Mouse (Mus musculus) ZHBTc4 (cell line): ENCODE results near the gene Fndc7.
A peak's percentile ranks its signal among the peaks of the same experiment; 100 is the strongest.
"Not testable (repeated sequence)": the region's sequence is repeated elsewhere in the genome, so short reads cannot be mapped to it uniquely, and the experiment has no call there.

Source experiments
- DNase-seq: peaks from one replicate; pipeline ENCODE4 v3.0.0-alpha.2; 2011; ENCODE audit warnings: low read depth, low spot score

The Fndc7 gene

GRCm38 (mm10) chr3:108855864-108856263, 33.9 kb downstream of the Fndc7 start:
- no peak for DNase-seq

DNA sequence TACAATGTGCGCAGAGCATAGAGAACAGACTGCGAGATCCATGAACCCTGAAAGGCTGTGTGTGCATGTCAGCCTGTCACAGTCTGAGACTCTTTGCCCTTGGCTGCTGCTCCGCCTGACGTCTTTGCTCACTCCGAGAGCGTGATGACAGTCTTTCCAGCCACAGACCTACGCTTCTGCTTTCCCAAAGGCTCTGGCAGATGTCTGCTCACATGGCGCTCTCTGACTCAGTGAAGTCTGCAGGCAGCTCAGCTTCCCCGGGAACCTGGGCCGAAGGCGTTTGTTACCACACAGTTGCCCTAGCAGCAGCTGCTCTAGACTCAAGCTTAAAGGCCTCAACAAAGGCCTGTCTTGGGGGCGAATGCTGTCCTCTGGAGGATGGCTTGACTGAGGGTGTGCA, 34.4 kb downstream of the Fndc7 start:
- DNase-seq = peak; percentile 39

DNA sequence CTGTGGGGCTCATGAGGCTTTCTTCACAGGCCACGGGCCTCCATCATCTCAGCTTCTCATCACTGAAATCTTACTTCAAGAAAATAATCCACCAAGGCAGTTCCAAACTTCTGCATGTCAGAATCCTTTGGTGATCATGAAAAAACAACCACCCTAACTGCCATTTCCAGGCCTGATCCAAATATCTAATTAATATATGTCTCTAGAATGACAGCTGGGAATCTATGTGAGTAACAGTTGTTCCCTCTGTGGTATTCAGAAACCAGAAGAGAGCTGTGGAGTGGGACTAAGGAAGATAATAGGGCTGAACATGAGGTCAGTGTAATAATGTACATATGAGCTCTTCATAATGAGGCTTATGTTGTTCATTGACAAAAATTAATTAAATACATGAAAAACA, 36.5 kb downstream of the Fndc7 start:
- no peak for DNase-seq

DNA sequence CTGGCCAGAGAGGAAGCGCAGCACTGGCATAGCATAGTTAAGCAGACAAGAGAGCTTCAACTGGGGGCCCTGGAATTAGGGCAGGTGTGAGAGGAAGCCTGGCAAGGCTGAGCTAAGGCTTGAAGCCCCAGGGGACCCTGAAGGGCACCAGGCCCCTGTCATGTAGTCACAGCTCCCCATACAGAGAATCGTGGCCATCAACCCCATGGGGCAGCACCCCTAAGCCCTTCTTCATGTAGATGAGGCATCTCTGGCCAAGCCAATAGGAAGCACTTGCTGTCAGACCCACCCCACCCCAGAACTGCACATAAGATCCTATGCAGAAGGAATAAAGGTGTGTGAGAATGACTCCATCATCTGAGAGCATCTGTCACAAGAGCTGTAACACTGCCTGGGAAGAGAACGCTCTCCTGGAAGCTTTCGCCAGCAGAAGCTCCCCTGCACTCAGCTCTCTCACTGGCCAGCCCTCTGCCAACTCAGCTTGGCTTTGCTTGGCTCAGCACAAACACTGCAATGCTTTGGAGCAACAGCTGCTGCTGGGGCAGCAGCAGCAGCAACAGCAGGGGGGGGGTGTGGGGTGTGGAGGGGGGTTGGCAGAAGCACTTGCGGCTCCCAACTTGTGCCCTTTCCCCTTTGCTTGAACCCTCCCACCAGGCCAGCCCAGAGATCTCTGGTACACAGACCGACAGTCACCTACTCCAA, 37.7 kb downstream of the Fndc7 start:
- DNase-seq = no peak

DNA sequence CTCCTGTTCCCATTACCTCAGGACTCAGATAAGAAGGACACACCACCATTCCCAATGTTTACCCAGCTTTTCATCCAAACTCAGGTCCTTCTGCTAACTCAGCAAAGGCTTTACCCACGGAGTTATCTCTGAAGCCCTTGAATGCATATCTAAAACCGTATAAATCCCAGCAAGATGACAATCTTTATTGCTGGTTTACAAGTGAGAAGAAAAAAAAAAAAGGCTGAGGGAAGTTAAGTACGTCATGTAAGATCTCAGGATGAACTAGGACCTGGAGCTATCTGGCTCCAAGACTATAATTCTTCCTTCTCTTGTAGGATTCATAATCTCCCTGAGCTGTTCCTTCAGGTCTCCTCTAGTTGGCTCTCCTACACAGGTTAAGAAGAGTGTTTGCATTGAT, 38.3 kb downstream of the Fndc7 start:
- no peak for DNase-seq

DNA sequence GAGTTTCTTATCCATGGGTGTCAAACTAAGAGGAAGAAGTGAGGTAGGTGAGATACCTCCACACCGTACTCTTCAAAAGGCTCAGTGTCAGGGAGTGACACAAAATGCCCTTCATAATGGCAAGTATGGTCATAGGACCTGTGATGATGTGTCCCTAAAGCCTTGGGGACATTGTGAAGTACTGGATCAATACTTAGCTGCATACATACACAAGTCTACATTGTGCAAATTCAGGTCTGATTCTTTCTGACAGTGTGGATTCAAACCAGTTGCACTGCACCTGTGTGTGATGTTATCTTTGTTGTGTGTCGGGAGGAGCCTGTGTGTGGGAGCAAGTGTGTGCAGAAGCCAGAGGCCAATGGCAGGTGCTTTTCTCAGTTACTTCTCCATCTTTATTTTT, 38.7 kb downstream of the Fndc7 start:
- no peak for DNase-seq

DNA sequence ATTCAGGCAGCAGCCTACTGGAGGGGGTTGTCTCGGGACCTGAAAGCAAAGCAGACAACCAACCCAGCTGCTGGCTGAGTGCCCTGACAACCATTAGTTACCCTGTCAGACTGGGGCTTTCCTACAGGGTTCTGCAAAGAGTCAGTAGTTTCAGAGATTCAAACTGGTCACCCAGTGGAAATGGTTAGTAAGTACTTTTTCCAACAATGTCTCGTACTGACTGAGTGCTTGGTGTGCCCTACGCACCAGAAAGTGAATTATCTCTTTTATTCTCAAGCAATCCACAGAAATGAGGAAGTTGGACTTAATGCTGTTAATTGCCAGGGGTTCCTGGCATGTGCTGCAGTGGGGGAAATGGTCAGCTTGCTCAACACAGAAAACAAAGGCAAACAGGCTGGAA, 39.3 kb downstream of the Fndc7 start:
- no peak for DNase-seq

- no peak for DNase-seq
Observed at GRCm38 (mm10) chr3:108846616-108847015, 43.2 kb downstream of the Fndc7 start.

DNA sequence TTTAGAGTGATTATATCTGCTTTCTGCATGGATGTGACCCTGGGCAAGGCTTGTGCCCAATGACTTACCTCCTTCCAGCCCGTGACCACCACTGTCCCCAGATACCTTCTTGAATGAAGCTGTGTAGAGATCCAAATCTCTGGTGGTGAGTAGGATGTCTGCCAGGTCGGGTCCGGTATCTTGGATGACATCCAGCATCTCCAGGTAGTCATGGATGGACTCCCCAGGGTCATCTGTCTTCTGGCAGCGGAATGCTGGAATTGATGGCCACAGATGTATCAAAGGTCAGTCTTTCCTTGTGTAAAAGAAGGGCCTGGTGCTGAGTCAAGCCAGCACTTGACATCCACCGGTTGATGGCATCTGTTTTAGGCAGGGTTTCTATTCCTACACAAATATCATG, 45.3 kb downstream of the Fndc7 start:
- DNase-seq = no peak

DNA sequence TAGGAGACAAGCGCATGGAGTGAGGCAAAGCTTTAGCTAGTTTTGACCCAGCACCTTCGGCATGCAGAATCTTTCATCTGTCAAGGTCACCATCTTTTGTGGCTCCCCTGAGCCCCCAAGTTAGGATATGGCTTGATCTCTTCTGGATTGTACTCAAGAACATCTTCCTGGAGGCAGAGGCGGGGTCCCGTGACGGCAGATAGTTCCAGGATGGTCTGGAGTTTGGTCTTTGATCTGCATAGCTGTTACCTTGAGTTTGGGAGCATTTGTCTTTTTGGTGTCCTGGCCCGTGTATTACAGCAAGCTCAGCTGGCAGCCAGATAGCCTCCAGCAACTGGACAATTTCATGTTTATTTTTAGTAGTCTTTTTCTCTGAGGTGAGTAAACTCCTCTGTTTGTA, 45.8 kb downstream of the Fndc7 start:
- DNase-seq = no peak

DNA sequence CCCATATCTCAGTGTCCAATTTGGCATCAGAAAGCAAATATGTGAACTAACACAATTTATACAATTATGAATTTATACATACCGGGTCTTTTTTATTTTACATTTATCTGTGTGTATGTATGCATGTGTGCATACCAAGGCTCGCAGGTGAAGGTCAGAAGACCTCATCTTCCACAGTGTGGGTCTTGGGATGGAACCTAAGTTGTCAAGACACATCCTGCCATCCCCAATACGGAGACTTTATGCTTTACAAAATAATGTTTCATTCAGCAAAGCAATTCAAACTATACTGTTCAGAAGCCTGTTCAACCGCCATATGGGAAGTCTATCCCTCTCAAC, 49.1 kb downstream of the Fndc7 start:
- DNase-seq = no peak

DNA sequence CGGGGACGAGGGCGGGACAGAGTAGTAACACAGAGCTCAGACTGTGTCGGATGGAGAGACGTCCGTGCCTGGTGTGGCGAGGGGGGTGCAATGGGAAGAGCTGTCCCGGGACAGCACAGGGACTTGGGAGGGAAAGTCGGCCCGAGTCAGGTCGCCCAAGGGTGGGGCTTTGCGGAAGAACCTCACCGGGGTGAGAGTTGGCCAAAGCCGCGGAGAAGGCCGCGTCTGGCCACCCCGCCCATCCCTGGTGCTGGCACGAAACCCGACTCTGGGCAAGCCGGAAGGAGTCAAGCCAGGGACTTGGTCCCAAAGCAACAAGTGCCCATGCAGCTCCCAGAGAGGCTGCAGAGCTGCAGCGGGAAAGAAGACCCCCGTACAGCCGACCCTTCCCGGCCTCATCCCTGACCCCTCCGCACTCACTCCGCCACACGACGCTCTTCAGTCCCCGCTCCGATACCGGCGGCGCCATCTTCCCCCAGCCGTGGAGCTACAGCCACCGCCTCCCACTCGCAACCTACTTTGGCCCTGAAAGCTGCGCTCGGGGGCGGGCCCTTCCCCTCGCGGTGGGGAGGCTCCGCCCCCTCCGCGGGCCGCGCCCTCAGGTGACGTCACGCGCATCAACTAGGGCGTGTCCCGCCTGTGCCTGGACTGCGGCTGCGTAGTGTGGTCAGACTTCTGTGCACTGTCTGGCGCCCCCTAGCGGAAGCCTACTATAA, 49.6 kb downstream of the Fndc7 start, which contains the start of gene Stxbp3:
Stxbp3 (minus strand) TSS at position 527 of the 716 bp plus-strand sequence.
- DNase-seq = peak; percentile 98

GRCm38 (mm10) chr3:108839647-108839999, 50.2 kb downstream of the Fndc7 start:
- no peak for DNase-seq

DNA sequence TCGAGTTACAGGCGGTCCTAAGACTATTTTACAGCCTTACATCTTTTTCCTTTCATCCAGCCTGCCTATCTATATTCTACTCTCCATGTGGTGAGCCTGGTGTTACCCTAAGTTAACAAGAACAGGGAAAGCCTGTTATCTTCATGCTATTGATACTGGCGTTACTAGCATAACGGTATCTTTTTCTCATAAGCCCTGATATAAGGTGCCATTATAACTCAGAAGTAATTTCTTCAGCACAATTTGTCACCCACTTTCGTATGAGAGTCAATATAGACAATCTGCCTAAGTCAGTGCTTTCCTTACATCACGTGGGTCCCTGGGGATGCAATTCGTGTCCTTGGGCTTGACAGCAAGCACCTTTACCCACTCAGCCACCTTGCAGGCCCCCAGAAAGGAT, 50.8 kb downstream of the Fndc7 start:
- no peak for DNase-seq

- DNase-seq = no peak
Observed at GRCm38 (mm10) chr3:108836931-108837330, 52.9 kb downstream of the Fndc7 start.

DNA sequence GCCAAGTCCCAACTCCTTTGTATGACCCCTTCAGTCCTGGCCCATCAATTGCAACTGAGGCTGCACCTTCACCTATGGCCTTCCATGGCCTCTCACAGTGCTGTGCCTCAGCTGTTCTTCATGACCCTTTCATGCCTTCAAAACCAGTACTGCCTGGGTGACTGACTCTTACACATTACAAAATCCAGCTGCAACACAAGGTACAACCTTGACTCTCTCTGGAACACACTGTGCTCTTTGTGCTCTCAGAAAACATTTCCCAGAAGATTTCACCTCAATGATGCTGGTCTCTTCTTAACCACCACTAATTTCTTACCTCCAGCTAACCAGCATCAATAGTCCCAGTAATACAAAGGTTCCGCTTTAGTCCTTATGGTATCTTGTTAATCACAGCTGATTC, 56.1 kb downstream of the Fndc7 start:
- not testable (repeated sequence) for DNase-seq

DNA sequence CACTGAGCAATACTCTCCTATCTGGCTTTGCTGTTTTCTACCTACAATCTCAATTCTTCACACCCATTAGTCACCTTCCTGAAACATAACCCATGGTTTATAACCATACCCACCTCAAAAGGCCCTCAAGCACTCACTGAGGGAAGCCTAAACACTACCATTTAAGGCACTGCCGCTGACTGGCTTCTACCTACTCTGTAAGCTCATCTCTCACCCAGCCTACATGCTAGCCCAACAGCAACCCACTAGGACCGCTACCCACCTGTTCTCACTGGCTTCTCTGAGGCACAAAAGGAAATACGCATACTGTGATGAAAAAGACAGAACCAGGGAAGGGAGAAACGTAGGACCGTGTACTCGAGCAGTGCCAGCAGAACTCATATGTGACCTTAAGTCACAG, 58.1 kb downstream of the Fndc7 start:
- DNase-seq = no peak

GRCm38 (mm10) chr3:108830493-108830892, 59.3 kb downstream of the Fndc7 start:
- DNase-seq = peak; percentile 63

DNA sequence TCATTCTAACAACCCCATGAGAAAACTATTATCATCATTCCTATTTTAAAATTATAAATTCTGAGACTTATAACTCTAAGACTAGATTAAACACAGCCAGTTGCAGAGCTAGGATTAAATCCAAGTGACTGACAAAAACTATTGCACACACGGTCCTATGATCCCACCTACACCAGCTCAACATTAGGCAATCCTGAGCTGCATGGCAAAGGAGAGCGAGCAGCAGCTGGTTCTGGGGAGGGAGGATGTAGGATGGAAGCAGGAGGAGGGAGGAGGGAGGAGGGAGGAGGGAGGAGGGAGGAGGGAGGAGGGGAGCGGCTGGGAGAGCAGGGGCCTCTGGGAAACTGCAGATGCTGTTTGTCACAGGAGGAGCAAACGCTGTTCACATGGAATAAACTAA, 74.2 kb downstream of the Fndc7 start:
- DNase-seq = no peak

DNA sequence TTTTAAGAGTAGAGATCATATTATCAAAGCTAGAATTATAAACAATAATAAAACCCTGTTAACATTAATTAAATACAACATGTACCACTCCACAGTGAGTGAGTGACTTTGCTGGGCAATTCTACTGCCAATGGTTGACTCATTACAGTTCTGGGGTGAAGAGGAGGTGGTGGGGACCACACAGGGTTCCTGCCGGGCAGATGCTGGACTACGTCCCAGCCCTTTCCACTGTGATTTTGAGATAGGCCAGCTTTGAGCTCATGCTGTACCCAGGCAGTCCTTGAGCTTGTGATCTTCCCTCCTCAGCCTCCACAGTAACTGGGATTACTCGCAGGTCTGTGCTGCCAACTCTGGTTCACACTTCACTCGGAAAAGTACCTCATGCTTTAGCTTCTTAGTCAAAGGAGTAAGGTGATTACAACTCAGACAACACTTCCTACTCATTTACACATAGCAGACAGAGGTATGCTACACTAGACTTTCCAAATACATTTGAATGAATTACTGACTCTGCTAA, 79.0 kb downstream of the Fndc7 start:
- DNase-seq = no peak

DNA sequence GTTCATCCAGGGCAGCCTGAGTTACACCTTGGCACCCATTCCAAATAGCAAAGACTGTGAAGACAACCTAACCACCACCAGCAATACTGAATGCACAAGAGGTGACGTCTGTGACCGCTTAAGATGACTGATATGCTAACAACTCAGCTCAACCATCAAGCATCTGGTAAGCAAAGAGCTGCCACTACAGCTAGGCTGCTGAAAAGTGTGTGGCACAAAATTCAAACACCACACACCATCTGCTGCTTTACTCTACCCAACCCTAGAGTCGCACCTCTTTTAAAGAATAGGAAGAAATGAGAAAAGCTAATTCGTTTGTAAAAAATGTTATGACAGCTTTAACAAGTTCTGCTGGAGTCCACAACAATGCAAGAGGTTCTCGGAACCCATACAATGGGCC, 84.2 kb downstream of the Fndc7 start:
- no peak for DNase-seq
